Mouse (Mus musculus) hindbrain, embryonic 10.5 days (tissue): ENCODE measurements around the gene Spn. TPM values are rescaled to one million over a fixed set of nuclear protein-coding genes. Genes with fewer than 3 reads are reported as not detected.

Experiments used
- DNase-seq: peaks from one replicate; pipeline ENCODE4 v3.0.0-alpha.2; 2017; ENCODE audit warnings: low spot score
- H3K27ac ChIP-seq: fragments of 300-500 bp; sonication (generic); 2 replicates; pipeline ENCODE4 v1.5.1; 2016; ENCODE audit warnings: mild to moderate bottlenecking, moderate library complexity
- H3K27me3 ChIP-seq: fragments of 300-500 bp; sonication (generic); 2 replicates; pipeline ENCODE4 v1.6.1; 2016; ENCODE audit warnings: mild to moderate bottlenecking; ENCODE audit not compliant: poor library complexity, insufficient read depth, severe bottlenecking
- H3K36me3 ChIP-seq: fragments of 300-500 bp; sonication (generic); 2 replicates; pipeline ENCODE4 v1.6.1; 2016; ENCODE audit warnings: mild to moderate bottlenecking, moderate library complexity
- H3K4me1 ChIP-seq: fragments of 300-500 bp; sonication (generic); replicated peaks from 2 replicates; pipeline ENCODE4 v1.6.1; 2016; ENCODE audit warnings: mild to moderate bottlenecking
- H3K4me3 ChIP-seq: fragments of 300-500 bp; sonication (generic); 2 replicates; pipeline ENCODE4 v1.5.1; 2016; ENCODE audit warnings: mild to moderate bottlenecking, moderate library complexity
- H3K9me3 ChIP-seq: fragments of 300-500 bp; sonication (generic); 2 replicates; pipeline ENCODE4 v1.6.1; 2016; ENCODE audit warnings: mild to moderate bottlenecking, moderate library complexity
- WGBS: fragments of 180-500 bp; shearing (Covaris S2); methylation state at CpG from one replicate; pipeline ENCODE4 v1.1.7; 2016; 5-methylcytosine and 5-hydroxymethylcytosine counted together
- polyA plus RNA-seq: library from polyadenylated mRNA; unstranded; fragments of >200 nt; fragmentation: Nextera tagmentation; extraction: Ambion mirVana; gene quantifications from 2 replicates; pipeline ENCODE4 v1.2.1, GENCODE M21; 2016

Spn gene
- polyA plus RNA-seq, 1 experiment from 2014 or later = not detected

DNA sequence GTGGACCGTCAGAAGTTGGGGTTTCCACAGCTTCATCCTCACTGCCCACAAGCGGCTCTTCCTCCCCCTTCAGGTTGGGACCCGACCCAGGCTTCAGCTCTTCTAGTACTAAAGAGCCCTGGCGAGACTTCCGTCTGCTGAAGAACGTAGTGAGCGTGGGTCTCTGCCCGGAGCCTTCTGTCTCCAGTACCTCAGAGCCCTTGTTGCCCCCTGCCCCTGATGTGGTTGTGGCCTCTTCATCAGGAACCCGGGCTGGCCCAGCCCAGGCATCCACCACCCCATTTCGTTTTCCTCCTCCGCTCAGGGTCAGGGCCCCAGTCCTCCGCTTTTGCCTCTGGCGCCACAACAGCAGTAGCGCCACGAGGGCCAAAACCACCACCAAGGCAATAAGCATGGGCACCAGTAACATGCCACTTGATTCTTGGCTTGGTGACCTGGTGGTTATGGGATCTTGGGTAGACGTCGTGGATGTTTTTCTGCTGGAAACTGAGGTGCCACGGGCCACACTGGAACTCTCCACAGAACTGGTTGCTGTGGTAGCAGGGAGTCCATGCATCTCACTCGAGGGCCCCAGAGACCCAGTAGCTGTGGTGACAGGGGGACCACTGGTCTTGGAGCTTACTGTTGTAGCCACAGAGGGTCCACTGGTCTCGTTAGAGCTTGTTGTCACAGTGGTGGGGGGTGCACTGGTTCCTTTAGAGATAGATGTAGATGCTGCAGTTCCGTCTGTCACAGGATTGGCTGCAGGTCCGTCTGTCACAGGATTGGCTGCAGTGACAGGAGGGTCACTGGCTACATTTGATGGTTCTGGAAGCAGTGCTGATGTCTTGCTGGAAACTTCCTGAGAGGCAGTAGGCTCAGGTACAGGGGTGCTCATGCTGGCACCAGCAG is 1.2 kb downstream of the Spn start:
- H3K9me3 ChIP-seq = no peaks in the 10 kb centered on the region
- DNase-seq = no peak
- no peaks in the 10 kb centered on the region for H3K36me3 ChIP-seq
- H3K27ac ChIP-seq = 0 out of 2 replicates have a peak overlapping the region, but pooled peaks have one; percentile 26
- peaks cover 8% of the 10 kb centered on the region; the same call in 1 of the 2 replicates for H3K27me3 ChIP-seq
- H3K4me1 ChIP-seq = peaks cover 23% of the 10 kb centered on the region
- H3K4me3 ChIP-seq = no peak overlapping the region
- 86% methylated on average over 22 of the region's 22 CpGs for WGBS

- H3K9me3 ChIP-seq = no peaks in the 10 kb centered on the region
- no peak for DNase-seq
- H3K27me3 ChIP-seq = peaks cover 8% of the 10 kb centered on the region; the same call in 1 of the 2 replicates
- peaks cover 23% of the 10 kb centered on the region for H3K4me1 ChIP-seq
- no peak overlapping the region for H3K4me3 ChIP-seq
- H3K36me3 ChIP-seq = no peaks in the 10 kb centered on the region
- WGBS = 86% methylated on average over 11 of the region's 11 CpGs
- no peak overlapping the region for H3K27ac ChIP-seq
These were observed 2.7 kb downstream of the Spn start for GRCm38 (mm10) chr7:127134821-127135447.

GRCm38 (mm10) chr7:127133125-127133524 is 4.5 kb downstream of the Spn start:
- Histone ChIP-seq H3K4me1 (peaks cover 23% of the 10 kb centered on the region), H3K27ac (no peak overlapping the region), H3K4me3 (no peak overlapping the region), H3K27me3 (peaks cover 8% of the 10 kb centered on the region; the same call in 1 of the 2 replicates), H3K36me3 (no peaks in the 10 kb centered on the region), H3K9me3 (no peaks in the 10 kb centered on the region)
- DNase-seq = no peak
- 58% methylated on average over 5 of the region's 5 CpGs for WGBS

DNA sequence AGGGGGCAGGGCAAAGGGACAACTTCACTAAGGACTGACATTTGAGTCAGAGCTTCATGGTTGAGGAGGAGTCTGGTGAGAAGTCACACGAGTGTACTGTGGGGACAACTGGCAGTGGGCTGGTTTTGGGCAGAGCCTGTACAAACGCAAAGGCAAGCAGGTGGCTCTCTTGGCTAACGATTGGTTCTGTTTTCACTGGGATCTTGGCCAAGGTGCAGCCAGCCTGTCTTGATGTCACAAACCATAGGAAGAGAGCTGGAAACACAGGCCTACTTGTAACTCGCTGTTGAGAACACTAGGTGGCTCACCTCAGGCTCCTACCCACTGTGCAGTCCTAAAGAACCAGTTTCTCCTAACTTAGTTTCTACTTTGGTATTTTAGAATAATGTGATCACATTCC is 8.0 kb downstream of the Spn start:
- no peaks in the 10 kb centered on the region for H3K36me3 ChIP-seq
- no peak overlapping the region for H3K4me3 ChIP-seq
- no peak overlapping the region for H3K27ac ChIP-seq
- 26% methylated on average over 4 of the region's 4 CpGs for WGBS
- DNase-seq = no peak
- peaks cover 10% of the 10 kb centered on the region for H3K4me1 ChIP-seq
- H3K27me3 ChIP-seq = 0 out of 2 replicates have a peak, but pooled peaks cover 3% of the 10 kb centered on the region
- H3K9me3 ChIP-seq = peaks cover under 1% of the 10 kb centered on the region; the same call in 1 of the 2 replicates

GRCm38 (mm10) chr7:127121911-127122270 is 15.7 kb downstream of the Spn start, which contains the start of gene Qprt:
Qprt (minus strand) TSS chr7:127122226.
- Histone ChIP-seq H3K4me1 (peaks cover 36% of the 10 kb centered on the region), H3K36me3 (no peaks in the 10 kb centered on the region), H3K9me3 (peaks cover 7% of the 10 kb centered on the region; the same call in 1 of the 2 replicates), H3K4me3 (peak within 1 kb of the TSS; percentile 34), H3K27ac (peak within 1 kb of the TSS; percentile 72), H3K27me3 (peaks cover 42% of the 10 kb centered on the region)
- WGBS = 3% methylated on average over 7 of the region's 7 CpGs
- DNase-seq = peak; percentile 33

- peaks cover 40% of the 10 kb centered on the region for H3K4me1 ChIP-seq
- H3K27me3 ChIP-seq = peaks cover 42% of the 10 kb centered on the region
- DNase-seq = peak; percentile 38
- 6% methylated on average over 21 of the region's 21 CpGs for WGBS
- peak overlapping the region; percentile 34 for H3K4me3 ChIP-seq
- no peaks in the 10 kb centered on the region for H3K36me3 ChIP-seq
- H3K27ac ChIP-seq = peak overlapping the region; percentile 72
- peaks cover 7% of the 10 kb centered on the region; the same call in 1 of the 2 replicates for H3K9me3 ChIP-seq
These were observed 16.3 kb downstream of the Spn start for GRCm38 (mm10) chr7:127121061-127121910.

- 35% methylated on average over 14 of the region's 14 CpGs for WGBS
- no peak overlapping the region for H3K4me3 ChIP-seq
- peaks cover 42% of the 10 kb centered on the region for H3K27me3 ChIP-seq
- no peaks in the 10 kb centered on the region for H3K36me3 ChIP-seq
- H3K27ac ChIP-seq = no peak overlapping the region; the same call in 1 of the 2 replicates
- H3K4me1 ChIP-seq = peaks cover 45% of the 10 kb centered on the region
- H3K9me3 ChIP-seq = no peaks in the 10 kb centered on the region
- peak; percentile 45 for DNase-seq
These were observed 18.8 kb downstream of the Spn start for GRCm38 (mm10) chr7:127118671-127119445.

- H3K9me3 ChIP-seq = no peaks in the 10 kb centered on the region
- no peak overlapping the region for H3K4me3 ChIP-seq
- H3K4me1 ChIP-seq = peaks cover 54% of the 10 kb centered on the region
- peaks cover 36% of the 10 kb centered on the region for H3K27me3 ChIP-seq
- DNase-seq = no peak
- 47% methylated on average over 5 of the region's 5 CpGs for WGBS
- no peaks in the 10 kb centered on the region for H3K36me3 ChIP-seq
- 0 out of 2 replicates have a peak overlapping the region, but pooled peaks have one; percentile 24 for H3K27ac ChIP-seq
These were observed 19.7 kb downstream of the Spn start for GRCm38 (mm10) chr7:127117948-127118347.

GRCm38 (mm10) chr7:127116331-127116935 is 21.2 kb downstream of the Spn start:
- no peak overlapping the region for H3K27ac ChIP-seq
- no peak for DNase-seq
- H3K4me1 ChIP-seq = peaks cover 49% of the 10 kb centered on the region

GRCm38 (mm10) chr7:127114920-127115319 is 22.7 kb downstream of the Spn start:
- no peaks in the 10 kb centered on the region for H3K9me3 ChIP-seq
- H3K4me3 ChIP-seq = no peak overlapping the region
- no peak for DNase-seq
- peaks cover 46% of the 10 kb centered on the region for H3K4me1 ChIP-seq
- H3K36me3 ChIP-seq = no peaks in the 10 kb centered on the region
- H3K27ac ChIP-seq = no peak overlapping the region
- WGBS = 87% methylated on average over 11 of the region's 11 CpGs
- peaks cover 6% of the 10 kb centered on the region for H3K27me3 ChIP-seq

More at GRCm38 (mm10) chr7:127116331-127116935, 21.2 kb downstream of the Spn start:
- Histone ChIP-seq H3K36me3 (no peaks in the 10 kb centered on the region), H3K9me3 (no peaks in the 10 kb centered on the region), H3K4me3 (no peak overlapping the region), H3K27me3 (peaks cover 21% of the 10 kb centered on the region)
- 51% methylated on average over 11 of the region's 11 CpGs for WGBS

DNA sequence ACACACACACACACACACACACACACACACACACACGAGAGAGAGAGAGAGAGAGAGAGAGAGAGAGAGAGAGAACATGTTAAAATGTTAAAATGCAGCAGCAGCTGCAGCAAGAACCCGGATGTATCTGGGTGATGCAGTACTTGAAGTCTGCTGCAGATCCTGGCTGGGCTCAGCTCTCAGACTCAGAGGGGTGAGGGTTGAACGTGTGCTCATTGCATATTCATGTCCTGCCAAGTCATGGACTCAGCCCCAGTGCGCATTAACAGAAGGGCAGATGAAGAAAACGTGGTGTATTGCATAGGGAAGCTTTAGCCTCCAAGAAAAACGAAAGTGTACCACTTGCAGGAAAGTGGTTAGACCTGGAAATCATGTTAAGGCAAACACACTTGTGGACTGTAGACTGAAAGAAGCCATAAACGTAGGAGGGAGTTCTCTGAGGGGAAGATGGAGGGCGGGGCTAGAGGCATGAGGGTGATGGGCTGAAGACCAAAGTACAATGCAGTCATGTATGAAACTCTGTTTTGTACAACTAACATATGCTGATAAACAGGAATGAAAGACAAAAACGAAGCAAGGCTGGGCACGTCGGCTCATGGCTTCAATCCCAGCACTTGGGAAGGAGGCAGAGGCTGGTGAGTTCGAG is 23.9 kb downstream of the Spn start:
- DNase-seq = no peak
- Histone ChIP-seq H3K27ac (no peak overlapping the region), H3K27me3 (no peaks in the 10 kb centered on the region), H3K4me1 (peaks cover 40% of the 10 kb centered on the region), H3K9me3 (no peaks in the 10 kb centered on the region), H3K36me3 (no peaks in the 10 kb centered on the region), H3K4me3 (no peak overlapping the region)
- 65% methylated on average over 12 of the region's 12 CpGs for WGBS
